Mouse (Mus musculus) heart, adult 9 months (tissue): ENCODE measurements around the gene Ormdl2.

Experiments
- DNase-seq, 2 experiments: peaks; one replicate each; pipeline ENCODE4 v3.0.0; 2022; ENCODE audit warnings: low spot score in 2 of 2

Ormdl2 gene

GRCm38 (mm10) chr10:128803771-128804270 is 17.6 kb downstream of the Ormdl2 start, which contains the start of gene Dnajc14:
Dnajc14 (plus strand) TSS chr10:128804062.
- DNase-seq = peak; percentile 72 to 75

GRCm38 (mm10) chr10:128803361-128803760 is 18.1 kb downstream of the Ormdl2 start:
- no peak for DNase-seq

GRCm38 (mm10) chr10:128802956-128803355 is 18.5 kb downstream of the Ormdl2 start:
- no peak for DNase-seq

- no peak for DNase-seq
Measured at GRCm38 (mm10) chr10:128801981-128802495, 19.4 kb downstream of the Ormdl2 start.

- DNase-seq = no peak
Measured at GRCm38 (mm10) chr10:128798676-128799075, 22.8 kb downstream of the Ormdl2 start.

GRCm38 (mm10) chr10:128795581-128795980 is 25.9 kb downstream of the Ormdl2 start:
- DNase-seq = no peak

- DNase-seq = no peak
Measured at GRCm38 (mm10) chr10:128794391-128794790, 27.1 kb downstream of the Ormdl2 start.

- DNase-seq = no peak
Measured at GRCm38 (mm10) chr10:128793258-128793657, 28.2 kb downstream of the Ormdl2 start.

- no peak for DNase-seq
Measured at GRCm38 (mm10) chr10:128792041-128792440, 29.4 kb downstream of the Ormdl2 start.

- peak in 1 of 2 experiments; percentile 50 for DNase-seq
Measured at GRCm38 (mm10) chr10:128790398-128791124, 30.9 kb downstream of the Ormdl2 start, which contains the start of gene Mmp19. Mmp19 (plus strand) TSS chr10:128790910.

GRCm38 (mm10) chr10:128780200-128780599 is 41.2 kb downstream of the Ormdl2 start:
- no peak for DNase-seq

- peak; percentile 93 to 94 for DNase-seq
Measured at GRCm38 (mm10) chr10:128779011-128779795, 42.2 kb downstream of the Ormdl2 start.

GRCm38 (mm10) chr10:128778441-128778840 is 43.0 kb downstream of the Ormdl2 start:
- DNase-seq = no peak

GRCm38 (mm10) chr10:128773685-128774084 is 47.8 kb downstream of the Ormdl2 start:
- DNase-seq = no peak

GRCm38 (mm10) chr10:128772895-128773294 is 48.5 kb downstream of the Ormdl2 start:
- DNase-seq = no peak
